Mouse (Mus musculus) midbrain, embryonic 10.5 days (tissue): ENCODE measurements around the gene Sox13. TPM values are rescaled to one million over a fixed set of nuclear protein-coding genes. Genes with fewer than 3 reads are reported as not detected.

ENCODE experiments used
- DNase-seq: peaks from one replicate; pipeline ENCODE4 v3.0.0-alpha.2; 2017; ENCODE audit warnings: low spot score
- H3K27ac ChIP-seq: fragments of 300-500 bp; sonication (generic); replicated peaks from 2 replicates; pipeline ENCODE4 v1.5.1; 2016; ENCODE audit warnings: mild to moderate bottlenecking
- H3K27me3 ChIP-seq: fragments of 300-500 bp; sonication (generic); 2 replicates; pipeline ENCODE4 v1.6.1; 2016; ENCODE audit warnings: low read depth, mild to moderate bottlenecking; ENCODE audit not compliant: poor library complexity, severe bottlenecking
- H3K36me3 ChIP-seq: fragments of 300-500 bp; sonication (generic); 2 replicates; pipeline ENCODE4 v1.6.1; 2016; ENCODE audit warnings: mild to moderate bottlenecking, moderate library complexity
- H3K4me1 ChIP-seq: fragments of 300-500 bp; sonication (generic); 2 replicates; pipeline ENCODE4 v1.6.1; 2016
- H3K4me3 ChIP-seq: fragments of 300-500 bp; sonication (generic); 2 replicates; pipeline ENCODE4 v1.5.1; 2016; ENCODE audit warnings: mild to moderate bottlenecking, moderate library complexity
- H3K9me3 ChIP-seq: fragments of 300-500 bp; sonication (generic); replicated peaks from 2 replicates; pipeline ENCODE4 v1.6.1; 2016; ENCODE audit warnings: mild to moderate bottlenecking
- WGBS: fragments of 180-500 bp; shearing (Covaris S2); methylation state at CpG from one replicate; pipeline ENCODE4 v1.1.7; 2016; 5-methylcytosine and 5-hydroxymethylcytosine counted together
- polyA plus RNA-seq: library from polyadenylated mRNA; unstranded; fragments of >200 nt; fragmentation: Nextera tagmentation; extraction: Ambion mirVana; gene quantifications from 2 replicates; pipeline ENCODE4 v1.2.1, GENCODE M21; 2016

The Sox13 gene
- polyA plus RNA-seq, result 28.5 and 32.0 TPM in 2 replicates

DNA sequence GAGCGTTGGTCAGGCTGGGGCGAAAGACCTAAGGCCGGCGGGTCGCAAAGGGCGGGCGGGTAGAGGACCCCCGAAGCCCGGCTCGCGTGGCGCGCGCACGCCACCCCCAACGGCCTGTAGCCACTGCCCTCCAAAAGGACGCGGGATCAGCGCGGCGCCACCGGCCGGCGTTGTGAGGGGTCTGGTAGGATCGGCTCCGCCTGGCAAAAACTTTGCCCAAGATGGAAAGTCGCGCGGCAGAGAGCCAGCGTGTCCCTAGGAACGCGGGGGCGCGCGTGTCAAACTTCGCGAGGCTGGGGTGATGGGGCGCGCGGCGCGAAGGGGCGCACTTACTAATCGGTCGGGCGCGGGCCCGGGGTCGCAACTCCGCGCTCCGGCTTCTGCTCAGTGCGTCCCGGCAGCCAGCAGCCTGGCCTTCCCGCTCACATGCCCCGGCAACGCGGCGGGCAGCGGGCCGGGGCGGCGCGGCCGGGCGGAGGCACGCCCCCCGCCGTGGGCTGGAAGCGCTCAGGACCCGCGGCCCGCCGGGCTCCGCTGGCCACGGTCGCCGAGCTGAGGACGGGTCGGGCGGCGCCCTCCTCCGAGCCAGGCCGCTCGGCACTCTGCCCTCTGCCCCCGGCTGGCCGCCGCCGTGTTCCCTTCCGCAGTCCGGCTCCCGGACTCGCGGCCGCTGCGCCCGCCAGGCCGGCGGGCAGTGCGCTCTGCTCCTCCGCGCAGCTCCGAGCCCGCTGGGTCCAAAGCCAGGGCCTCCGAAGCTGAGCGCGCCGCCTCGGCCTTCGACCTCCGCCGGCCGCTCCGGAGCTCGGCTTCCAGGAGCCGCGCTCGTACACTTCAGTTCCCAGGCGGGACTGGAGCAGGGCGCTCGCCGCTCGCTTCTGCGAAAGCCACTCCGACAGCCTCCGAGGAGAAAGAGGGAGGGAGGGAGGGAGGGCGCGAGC is at the start of gene Sox13:
Gene Sox13, minus strand, starts transcription at position 835 of the 938 bp plus-strand sequence.
- Histone ChIP-seq H3K4me3 (peak within 1 kb of the TSS; percentile 95), H3K9me3 (no peaks in the 10 kb centered on the region; the same call in 1 of the 2 replicates), H3K27me3 (no peaks in the 10 kb centered on the region; the same call in none of the 2 replicates), H3K4me1 (peaks cover 47% of the 10 kb centered on the region), H3K36me3 (no peaks in the 10 kb centered on the region), H3K27ac (peak within 1 kb of the TSS; percentile 95)
- DNase-seq, result peak; percentile 87
- under 1% methylated on average over 103 of the region's 128 CpGs for WGBS

DNA sequence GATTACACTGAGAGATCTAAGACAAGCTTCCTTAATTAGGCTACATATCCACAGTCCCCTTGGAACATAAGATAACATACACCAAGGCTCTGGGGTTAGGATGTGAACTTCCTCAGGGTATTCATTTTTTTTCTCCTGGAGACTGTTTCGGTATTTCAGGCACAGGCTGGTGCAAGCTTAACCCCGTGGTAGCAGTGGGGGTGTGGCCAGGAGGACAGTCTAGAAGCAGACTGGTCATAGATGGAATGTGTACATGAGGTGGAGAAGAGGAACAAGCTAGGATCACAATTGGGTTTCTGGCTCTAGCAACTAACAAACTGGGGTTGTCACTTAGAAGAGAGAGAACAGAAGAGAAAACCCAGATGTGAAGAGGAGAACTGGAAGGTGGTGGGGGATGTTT is 47.4 kb upstream of the Sox13 start:
- 0 out of 2 replicates have a peak, but pooled peaks cover 7% of the 10 kb centered on the region for H3K27me3 ChIP-seq
- H3K4me3 ChIP-seq, result no peak overlapping the region
- H3K9me3 ChIP-seq, result no peaks in the 10 kb centered on the region
- H3K27ac ChIP-seq, result no peak overlapping the region
- peaks cover 33% of the 10 kb centered on the region for H3K4me1 ChIP-seq
- 58% methylated on average over 2 of the region's 2 CpGs for WGBS
- H3K36me3 ChIP-seq, result no peaks in the 10 kb centered on the region
- DNase-seq, result no peak

DNA sequence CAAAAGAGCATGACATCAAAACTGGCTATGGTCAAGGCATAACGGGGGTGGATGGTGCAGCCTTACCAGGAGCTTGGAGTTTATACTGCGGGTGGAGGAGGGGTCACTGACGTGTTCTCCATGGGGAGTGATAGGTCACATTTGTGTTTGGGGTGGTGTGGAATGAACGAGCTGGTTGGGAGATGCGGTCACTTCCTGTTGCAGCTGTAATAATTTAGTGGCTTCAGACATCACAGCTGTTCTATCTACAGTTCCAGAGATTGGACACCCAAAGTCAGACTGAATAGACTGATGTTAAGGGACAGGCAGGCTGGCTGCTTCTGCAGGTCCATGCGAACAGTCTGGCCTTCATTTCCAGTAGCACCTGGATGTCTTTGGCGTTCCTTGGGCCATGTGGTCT is 46.9 kb upstream of the Sox13 start:
- H3K27ac ChIP-seq, result peak overlapping the region; percentile 75
- no peak for DNase-seq
- WGBS, result 83% methylated on average over 7 of the region's 7 CpGs
- H3K9me3 ChIP-seq, result no peaks in the 10 kb centered on the region
- no peak overlapping the region for H3K4me3 ChIP-seq
- 0 out of 2 replicates have a peak, but pooled peaks cover 7% of the 10 kb centered on the region for H3K27me3 ChIP-seq
- no peaks in the 10 kb centered on the region for H3K36me3 ChIP-seq
- peaks cover 33% of the 10 kb centered on the region for H3K4me1 ChIP-seq

- no peaks in the 10 kb centered on the region for H3K36me3 ChIP-seq
- H3K4me3 ChIP-seq, result no peak overlapping the region
- H3K4me1 ChIP-seq, result peaks cover 33% of the 10 kb centered on the region
- H3K9me3 ChIP-seq, result no peaks in the 10 kb centered on the region
- 0 out of 2 replicates have a peak, but pooled peaks cover 7% of the 10 kb centered on the region for H3K27me3 ChIP-seq
- DNase-seq, result no peak
- WGBS, result 31% methylated on average over 10 of the region's 10 CpGs
- peak overlapping the region; percentile 75 for H3K27ac ChIP-seq
Observed at GRCm38 (mm10) chr1:133470242-133471025, 46.3 kb upstream of the Sox13 start.

GRCm38 (mm10) chr1:133469213-133469612 is 45.0 kb upstream of the Sox13 start:
- H3K4me1 ChIP-seq, result peaks cover 33% of the 10 kb centered on the region
- H3K27ac ChIP-seq, result 0 out of 2 replicates have a peak overlapping the region, but pooled peaks have one; percentile 23
- WGBS, result 79% methylated on average over 4 of the region's 4 CpGs
- 0 out of 2 replicates have a peak, but pooled peaks cover 7% of the 10 kb centered on the region for H3K27me3 ChIP-seq
- H3K4me3 ChIP-seq, result no peak overlapping the region
- no peak for DNase-seq
- H3K36me3 ChIP-seq, result no peaks in the 10 kb centered on the region
- H3K9me3 ChIP-seq, result no peaks in the 10 kb centered on the region

DNA sequence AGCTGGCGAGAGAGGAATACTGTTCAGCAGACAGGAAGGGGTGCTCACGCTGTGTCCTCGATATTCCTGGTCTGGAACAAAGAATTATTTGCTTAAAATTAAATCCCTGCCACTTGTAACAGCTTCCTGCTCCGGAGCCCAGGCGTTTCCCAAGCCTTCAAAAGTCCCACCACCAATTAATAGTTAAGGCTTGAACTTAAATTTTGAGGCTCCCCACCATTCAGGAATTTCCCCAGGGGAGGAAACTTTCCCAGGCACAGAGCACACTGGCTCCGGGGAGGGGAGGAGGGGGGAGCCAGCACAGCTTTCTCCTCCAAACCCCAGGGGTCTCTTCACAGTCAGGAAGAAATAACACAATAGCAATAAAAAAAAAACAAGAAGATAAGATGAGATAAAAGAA is 44.6 kb upstream of the Sox13 start:
- no peak for DNase-seq
- 46% methylated on average over 6 of the region's 6 CpGs for WGBS
- Histone ChIP-seq H3K4me3 (no peak overlapping the region), H3K4me1 (peaks cover 33% of the 10 kb centered on the region), H3K9me3 (no peaks in the 10 kb centered on the region), H3K27ac (peak overlapping the region; percentile 69), H3K36me3 (no peaks in the 10 kb centered on the region), H3K27me3 (0 out of 2 replicates have a peak, but pooled peaks cover 7% of the 10 kb centered on the region)

DNA sequence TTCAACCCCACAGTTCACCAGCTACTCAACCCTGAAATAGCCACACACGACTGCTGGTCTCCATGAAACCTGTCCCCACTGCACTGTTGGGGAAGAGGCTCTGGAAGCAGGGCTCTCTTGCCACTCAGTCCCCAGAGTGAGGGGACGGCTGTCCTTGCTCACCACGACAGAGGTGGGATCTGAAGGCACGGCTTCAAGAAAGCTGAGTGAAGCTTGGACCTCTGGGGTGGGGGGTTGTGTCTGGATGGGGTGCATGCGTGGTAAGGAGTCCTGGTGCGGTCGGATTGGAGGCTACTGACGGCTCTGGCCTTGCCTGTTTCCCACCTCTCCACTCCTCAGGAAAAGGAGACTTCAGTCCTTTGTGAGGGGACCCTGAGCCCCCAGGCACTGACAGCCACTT is 43.7 kb upstream of the Sox13 start:
- no peak for DNase-seq
- WGBS, result 74% methylated on average over 8 of the region's 8 CpGs
- 0 out of 2 replicates have a peak, but pooled peaks cover 7% of the 10 kb centered on the region for H3K27me3 ChIP-seq
- H3K27ac ChIP-seq, result peak overlapping the region; percentile 69
- H3K4me1 ChIP-seq, result peaks cover 33% of the 10 kb centered on the region
- no peaks in the 10 kb centered on the region for H3K9me3 ChIP-seq
- H3K4me3 ChIP-seq, result no peak overlapping the region
- no peaks in the 10 kb centered on the region for H3K36me3 ChIP-seq

DNA sequence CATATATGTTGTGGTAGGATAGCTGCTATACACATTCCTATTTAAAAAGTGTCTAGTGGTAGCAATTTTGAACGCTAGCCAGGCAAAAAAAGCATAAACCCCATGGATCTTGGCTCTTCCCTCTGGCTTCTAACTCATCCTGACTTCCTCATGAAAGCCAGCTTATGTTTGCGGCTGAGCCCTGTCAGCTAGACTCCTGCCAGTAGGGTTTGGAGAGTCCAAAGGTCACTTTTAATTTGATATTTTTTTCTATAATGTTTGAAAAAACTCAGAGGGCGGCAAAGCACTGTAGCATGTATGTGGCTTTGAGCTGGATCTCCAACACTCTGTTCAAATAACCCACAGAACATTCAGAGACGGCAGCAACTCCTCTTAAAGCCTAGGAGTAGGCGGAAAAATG is 39.0 kb upstream of the Sox13 start:
- H3K36me3 ChIP-seq, result no peaks in the 10 kb centered on the region
- 0 out of 2 replicates have a peak, but pooled peaks cover under 1% of the 10 kb centered on the region for H3K27me3 ChIP-seq
- no peak for DNase-seq
- no peak overlapping the region for H3K27ac ChIP-seq
- WGBS, result 91% methylated on average over 5 of the region's 5 CpGs
- H3K4me1 ChIP-seq, result peaks cover 4% of the 10 kb centered on the region
- no peak overlapping the region for H3K4me3 ChIP-seq
- no peaks in the 10 kb centered on the region for H3K9me3 ChIP-seq

DNA sequence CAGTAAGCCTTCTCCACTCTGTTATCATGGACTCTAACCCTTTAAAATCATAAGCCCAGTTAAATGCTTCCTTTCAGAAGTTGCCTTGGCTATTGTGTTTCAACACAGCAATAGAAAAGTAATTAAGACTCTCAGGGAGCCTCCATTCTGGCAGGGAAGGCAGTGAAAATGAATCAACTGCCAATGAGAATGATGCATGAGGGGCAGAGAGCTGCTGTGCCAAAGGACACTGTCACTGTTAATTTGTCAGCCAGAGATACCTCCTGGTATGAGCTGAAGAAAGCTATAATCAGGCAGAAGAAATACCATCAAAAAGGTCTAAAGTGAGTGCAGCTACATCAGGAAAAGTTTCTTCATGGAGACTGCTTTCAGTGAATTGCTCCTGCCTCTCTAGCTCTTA is 36.8 kb upstream of the Sox13 start:
- no peak overlapping the region for H3K27ac ChIP-seq
- H3K9me3 ChIP-seq, result no peaks in the 10 kb centered on the region
- no peak for DNase-seq
- H3K4me1 ChIP-seq, result no peaks in the 10 kb centered on the region
- H3K36me3 ChIP-seq, result no peaks in the 10 kb centered on the region
- H3K27me3 ChIP-seq, result no peaks in the 10 kb centered on the region
- no peak overlapping the region for H3K4me3 ChIP-seq

DNA sequence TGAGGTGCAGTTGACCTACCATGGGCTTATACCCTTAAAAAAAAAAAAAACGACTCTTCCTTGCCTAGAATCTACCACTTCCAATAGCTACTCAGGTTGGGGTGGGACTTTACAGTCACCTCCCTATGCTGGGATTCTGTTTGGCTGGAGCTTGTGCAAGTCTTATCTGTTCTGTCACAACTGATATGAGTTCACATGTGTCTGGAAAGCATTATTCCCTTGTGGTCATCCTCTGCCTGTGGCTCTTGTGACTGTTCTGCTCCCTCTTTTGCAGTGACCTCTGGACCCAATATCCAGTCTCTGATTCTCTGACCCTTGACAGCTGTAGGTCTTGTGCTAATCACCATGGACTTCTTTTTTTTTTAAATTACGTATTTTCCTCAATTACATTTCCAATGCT is 31.9 kb upstream of the Sox13 start:
- no peaks in the 10 kb centered on the region for H3K36me3 ChIP-seq
- H3K27ac ChIP-seq, result no peak overlapping the region
- no peaks in the 10 kb centered on the region for H3K27me3 ChIP-seq
- H3K4me1 ChIP-seq, result peaks cover 17% of the 10 kb centered on the region
- H3K4me3 ChIP-seq, result no peak overlapping the region
- 78% methylated on average over 2 of the region's 2 CpGs for WGBS
- no peak for DNase-seq
- no peaks in the 10 kb centered on the region for H3K9me3 ChIP-seq

DNA sequence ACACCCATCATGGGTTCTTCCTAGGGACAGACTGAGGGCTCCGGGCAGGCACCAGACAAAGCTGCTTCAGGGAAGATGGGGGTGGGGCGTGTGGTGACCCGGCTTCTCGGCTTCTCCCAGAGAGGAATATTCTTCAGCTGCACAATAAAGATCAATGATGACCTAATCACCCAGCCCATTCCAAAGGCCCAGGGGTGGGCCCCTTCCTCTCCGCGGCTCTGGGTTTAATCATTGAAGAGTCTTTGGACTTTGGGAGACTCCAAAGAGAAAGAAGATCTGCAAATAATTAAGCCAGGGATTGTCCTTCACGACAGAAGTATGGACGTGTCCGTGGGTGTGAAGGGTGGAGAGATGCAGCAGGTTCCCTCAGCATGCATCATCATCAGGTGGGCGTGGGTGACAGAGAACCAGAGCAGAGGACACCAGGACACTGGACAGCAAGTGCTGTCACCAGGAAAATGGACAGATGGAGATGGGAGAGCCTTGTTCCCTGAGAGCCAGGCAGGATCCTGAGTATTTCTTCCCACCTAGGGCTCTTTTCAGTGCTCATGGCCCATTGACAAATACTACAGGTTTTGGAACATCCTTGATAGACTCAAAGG is 28.5 kb upstream of the Sox13 start:
- H3K4me3 ChIP-seq, result no peak overlapping the region
- H3K27ac ChIP-seq, result peak overlapping the region; percentile 81
- peak; percentile 42 for DNase-seq
- H3K27me3 ChIP-seq, result peaks cover 9% of the 10 kb centered on the region; the same call in 1 of the 2 replicates
- H3K4me1 ChIP-seq, result peaks cover 29% of the 10 kb centered on the region
- WGBS, result 37% methylated on average over 10 of the region's 10 CpGs
- H3K9me3 ChIP-seq, result no peaks in the 10 kb centered on the region
- no peaks in the 10 kb centered on the region for H3K36me3 ChIP-seq

- no peaks in the 10 kb centered on the region for H3K9me3 ChIP-seq
- 54% methylated on average over 13 of the region's 13 CpGs for WGBS
- DNase-seq, result peak; percentile 35
- peak overlapping the region; percentile 81 for H3K27ac ChIP-seq
- H3K4me1 ChIP-seq, result peaks cover 29% of the 10 kb centered on the region
- H3K4me3 ChIP-seq, result no peak overlapping the region
- no peaks in the 10 kb centered on the region for H3K36me3 ChIP-seq
- H3K27me3 ChIP-seq, result peaks cover 9% of the 10 kb centered on the region; the same call in 1 of the 2 replicates
Observed at GRCm38 (mm10) chr1:133451869-133452563, 27.8 kb upstream of the Sox13 start.
